Mouse (Mus musculus): Measurements from ENCODE around the gene Apob.
"Not testable (repeated sequence)": the region's sequence is repeated elsewhere in the genome, so short reads cannot be mapped to it uniquely, and the experiment has no call there.

Apob gene

GRCm38 (mm10) chr12:7977466-7978189 lies at the start of gene Apob:
Apob (plus strand) TSS chr12:7977648.
- DNase-seq: peak in 1 of 2 experiments; percentile 14

GRCm38 (mm10) chr12:7932405-7932920 lies 45.0 kb upstream of the Apob start:
- no peak for DNase-seq

DNA sequence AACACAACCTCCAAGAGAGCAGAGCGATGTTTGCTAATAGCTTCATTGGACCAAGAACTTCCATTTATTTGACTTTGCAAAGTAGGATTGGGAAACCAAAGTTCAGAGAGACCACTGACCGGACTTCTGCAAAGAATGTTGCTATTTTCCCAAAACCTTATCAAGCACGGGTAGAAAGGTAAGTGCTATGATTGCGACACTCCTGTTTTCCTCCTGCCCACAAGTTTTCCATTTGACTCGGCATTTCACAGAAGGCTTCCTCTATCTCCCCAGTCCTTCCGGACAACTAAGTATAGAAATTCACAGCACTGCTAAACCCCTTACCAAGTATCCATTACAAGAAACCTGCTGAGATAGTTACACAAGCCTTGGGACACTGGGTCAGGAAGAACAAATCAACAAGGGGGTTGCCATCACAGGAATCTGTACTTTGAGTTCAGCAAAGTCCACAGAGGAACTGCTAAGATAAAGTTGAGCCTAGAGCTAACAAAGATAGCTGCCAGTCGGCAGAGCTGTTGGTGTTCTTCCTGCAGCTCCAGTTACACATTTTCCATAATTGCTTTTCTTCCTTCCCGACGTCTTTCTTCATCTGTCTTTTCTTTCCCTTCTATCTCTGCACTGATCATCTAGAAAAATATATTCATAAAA lies 27.2 kb upstream of the Apob start:
- no peak for DNase-seq

- DNase-seq: no peak
Measured at GRCm38 (mm10) chr12:7958851-7959250, 18.6 kb upstream of the Apob start.

DNA sequence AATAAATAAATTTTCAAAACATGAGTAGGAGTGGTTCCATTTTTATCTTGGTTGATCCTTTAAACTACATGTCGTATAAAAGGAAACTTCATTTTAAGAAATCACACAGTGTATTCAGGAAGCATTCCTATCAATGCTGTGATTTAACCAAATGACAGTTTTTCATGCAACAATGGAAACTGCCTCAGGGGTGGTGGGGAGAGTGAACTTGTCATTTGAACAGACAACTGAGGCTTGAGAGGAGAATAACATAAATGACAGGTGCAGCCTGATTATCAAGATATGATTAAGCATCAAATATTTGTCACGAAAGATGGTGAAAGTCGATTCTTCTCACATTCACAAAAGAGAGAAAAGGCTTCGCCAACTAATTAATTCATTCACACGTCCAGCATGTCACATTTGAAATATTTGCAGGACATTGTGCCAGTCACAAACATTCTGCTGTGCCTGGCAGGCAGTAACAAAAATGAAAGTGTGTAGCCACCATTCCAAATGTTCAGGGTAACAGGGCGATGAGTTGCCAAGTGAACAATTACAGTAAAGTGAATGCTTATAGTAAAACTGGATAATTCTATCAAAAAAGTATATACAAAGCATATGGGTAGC lies 18.0 kb upstream of the Apob start:
- no peak for DNase-seq

- no peak for DNase-seq
Measured at GRCm38 (mm10) chr12:7962314-7962927, 15.0 kb upstream of the Apob start.

DNA sequence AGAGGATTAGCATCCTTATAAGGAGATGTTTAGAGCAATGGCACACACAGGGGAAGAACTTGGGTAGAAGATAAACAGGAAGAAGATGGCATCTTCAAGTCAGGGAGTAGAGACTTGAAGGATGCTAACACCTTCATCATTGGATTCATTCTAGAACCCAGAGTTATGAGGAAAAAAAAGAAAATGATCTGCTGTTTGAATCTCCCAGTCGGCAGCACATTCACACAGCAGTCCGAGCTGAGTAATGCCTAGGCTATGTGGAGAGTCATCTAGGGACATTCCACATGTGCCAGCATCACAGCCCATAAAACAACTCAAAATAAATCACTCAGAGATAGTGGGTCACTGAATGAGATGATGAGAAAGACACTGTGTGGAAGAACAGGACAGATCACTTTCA lies 10.2 kb upstream of the Apob start:
- DNase-seq: no peak

DNA sequence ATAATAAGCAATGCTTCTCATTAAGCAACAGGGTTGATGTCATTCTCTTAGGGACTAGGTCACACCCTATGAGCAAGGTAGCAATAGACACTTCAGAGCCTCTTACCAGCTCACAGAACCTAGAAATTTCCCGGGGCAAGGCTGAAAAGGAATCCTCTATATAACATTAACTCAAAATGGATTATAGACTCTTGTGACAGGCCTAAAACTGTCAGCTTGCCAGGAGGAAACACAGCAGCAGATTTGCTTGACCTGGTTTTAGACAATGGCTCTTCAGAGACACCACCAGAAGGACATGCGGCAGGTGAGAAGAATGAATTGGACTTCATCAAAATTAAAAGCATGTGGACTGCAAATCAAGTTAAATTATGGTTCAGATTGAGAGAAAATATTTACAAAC lies 7.1 kb upstream of the Apob start:
- DNase-seq: no peak

DNA sequence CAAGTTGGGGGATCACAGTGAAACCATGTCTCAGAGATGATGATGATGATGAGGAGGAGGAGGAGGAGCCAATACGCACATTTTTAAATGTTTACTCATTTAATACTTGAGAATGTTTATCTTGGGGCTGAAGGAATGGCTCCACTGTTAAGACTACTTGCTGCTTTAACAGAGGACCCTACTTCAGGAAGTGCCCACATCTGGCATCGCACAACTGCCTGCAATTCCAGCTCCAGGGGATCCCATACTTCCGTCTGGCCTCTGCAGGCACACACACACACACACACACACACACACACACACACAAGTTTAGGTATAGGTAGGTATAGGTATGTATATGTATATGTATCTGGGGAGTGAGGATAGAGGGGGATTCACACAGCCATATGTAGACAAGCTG lies 6.6 kb upstream of the Apob start:
- DNase-seq: no peak

DNA sequence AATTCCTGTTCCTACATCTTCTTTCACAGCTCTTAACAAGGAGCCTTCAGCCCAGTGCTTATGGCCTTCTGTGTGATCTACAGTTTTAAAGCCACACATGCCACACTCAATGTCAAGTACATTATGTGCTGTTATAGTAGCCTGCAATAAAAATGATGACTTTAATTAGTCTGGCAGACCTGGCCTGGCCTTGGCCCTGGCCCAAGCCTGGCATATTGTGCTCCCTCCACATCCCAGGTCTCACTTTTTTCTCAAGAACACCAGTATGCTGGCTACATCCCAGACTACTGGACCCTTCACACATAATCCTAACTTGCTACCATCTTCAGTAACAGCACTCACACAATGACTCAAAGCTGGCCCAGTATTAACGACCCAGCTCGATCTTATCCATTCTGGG lies 5.7 kb upstream of the Apob start:
- peak; percentile 19 to 21 for DNase-seq

- DNase-seq: no peak
Measured at GRCm38 (mm10) chr12:7973773-7974322, 3.6 kb upstream of the Apob start.

GRCm38 (mm10) chr12:7978190-7978884 lies 889 bp downstream of the Apob start:
- DNase-seq: peak; percentile 68 to 80

DNA sequence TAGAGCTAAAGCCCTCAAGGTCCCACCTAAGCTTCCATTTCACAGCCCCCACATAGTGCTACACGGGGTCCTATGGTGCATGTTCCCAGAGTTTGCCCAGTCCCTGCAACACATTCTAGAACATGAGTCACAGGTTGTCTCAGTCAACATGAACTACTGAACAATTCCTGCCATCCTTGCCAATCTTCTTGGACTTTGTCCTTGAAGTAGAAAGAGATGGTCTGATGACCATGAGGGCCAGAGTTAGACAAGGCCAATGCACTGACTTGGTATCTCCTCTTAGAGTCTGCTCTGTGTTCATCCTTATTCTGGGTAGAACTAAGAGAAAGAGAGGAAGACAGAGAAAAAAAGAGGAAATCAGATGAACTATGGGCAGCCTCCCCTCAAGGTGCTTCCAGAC lies 7.0 kb downstream of the Apob start:
- no peak for DNase-seq

DNA sequence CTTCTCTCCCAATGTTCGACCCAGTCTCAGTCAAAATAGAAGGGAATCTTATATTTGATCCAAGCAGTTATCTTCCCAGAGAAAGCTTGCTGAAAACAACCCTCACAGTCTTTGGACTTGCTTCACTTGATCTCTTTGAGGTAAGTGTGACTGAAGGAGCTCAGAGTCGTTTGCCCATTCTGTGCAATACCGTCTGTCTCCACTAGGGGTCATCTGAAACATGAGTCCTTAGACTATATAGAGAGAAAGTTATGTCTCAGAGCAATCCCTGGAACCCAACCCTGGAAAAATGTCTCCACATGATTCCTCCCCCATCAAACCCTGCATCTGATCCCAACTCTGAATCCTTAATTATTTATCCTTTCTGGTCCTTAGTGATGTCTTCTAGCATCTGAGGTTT lies 13.4 kb downstream of the Apob start:
- DNase-seq: peak; percentile 22 to 74

DNA sequence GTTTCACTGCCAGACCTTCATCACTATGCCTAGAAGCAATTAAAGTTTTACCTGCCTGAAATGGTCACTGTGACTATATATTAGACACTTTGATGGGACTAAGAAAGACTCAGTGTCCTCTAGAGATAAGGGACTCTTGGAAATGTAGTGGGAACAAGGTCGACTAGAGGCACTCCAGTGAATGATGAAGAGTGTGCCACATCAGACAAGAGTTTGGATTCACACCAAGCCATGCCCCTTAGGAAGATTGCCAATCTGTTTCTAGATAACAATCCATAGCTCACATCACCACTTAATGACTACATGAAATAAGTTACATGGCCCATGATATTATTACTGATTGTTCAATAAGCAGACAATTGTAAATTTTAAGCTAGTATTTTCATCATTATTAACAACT lies 14.1 kb downstream of the Apob start:
- no peak for DNase-seq

DNA sequence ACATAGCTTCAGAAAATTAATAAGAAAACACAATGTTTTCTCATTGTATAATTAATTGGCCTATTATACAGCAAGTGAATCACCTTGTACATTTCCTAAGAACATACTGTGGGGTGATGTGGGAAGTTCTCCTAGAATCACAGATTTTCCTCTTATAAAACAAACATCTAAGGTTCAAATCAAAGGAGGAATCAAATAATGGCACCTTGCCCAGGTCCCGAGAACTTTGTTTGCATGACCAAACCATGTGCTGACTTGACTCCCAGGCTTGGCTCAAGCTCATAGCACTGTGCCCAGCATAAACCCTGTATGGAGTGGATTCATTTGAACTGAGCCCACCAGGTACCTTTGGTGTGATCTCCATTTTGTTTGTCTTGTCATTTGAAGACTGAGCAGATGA lies 43.5 kb downstream of the Apob start:
- DNase-seq: no peak

DNA sequence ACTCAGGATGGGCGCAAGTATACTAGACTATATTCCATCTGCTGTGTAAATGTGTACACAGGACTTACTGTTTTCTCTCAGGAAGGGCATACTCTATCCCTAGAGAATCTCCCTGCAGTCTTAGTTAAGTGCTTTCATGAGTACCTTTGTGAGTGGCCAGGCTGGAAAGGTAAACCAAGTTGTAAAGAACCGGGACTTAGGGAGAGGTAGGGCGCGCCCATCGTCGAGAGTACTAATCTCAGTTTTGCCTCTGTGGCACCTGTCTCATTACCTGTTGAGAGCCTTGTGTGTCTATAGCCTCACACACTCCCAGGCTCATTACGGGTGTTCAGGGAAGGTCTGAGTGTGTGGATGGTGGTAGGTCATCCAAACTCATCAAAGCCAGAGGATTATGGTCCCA lies 52.1 kb downstream of the Apob start:
- DNase-seq: no peak

- no peak for DNase-seq
Measured at GRCm38 (mm10) chr12:8030057-8030456, 52.6 kb downstream of the Apob start.

DNA sequence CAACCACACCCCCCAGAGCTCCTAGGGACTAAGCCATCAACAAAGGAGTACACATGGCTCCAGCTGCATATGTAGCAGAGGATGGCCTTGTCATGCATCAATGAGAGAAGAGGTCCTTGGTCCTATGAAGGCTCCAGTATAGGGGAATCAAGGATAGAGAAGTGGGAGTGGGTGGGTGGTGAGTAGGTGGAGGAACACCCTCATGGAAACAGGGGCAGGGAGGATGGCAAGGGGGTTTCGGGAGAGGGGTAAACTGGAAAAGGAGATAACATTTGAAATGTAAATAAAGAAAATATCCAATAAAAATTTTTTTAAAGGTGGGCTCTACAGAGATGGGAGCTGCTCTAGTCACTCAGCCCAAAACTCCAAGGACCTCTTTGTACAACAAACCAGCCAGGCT lies 53.7 kb downstream of the Apob start:
- not testable (repeated sequence) for DNase-seq

DNA sequence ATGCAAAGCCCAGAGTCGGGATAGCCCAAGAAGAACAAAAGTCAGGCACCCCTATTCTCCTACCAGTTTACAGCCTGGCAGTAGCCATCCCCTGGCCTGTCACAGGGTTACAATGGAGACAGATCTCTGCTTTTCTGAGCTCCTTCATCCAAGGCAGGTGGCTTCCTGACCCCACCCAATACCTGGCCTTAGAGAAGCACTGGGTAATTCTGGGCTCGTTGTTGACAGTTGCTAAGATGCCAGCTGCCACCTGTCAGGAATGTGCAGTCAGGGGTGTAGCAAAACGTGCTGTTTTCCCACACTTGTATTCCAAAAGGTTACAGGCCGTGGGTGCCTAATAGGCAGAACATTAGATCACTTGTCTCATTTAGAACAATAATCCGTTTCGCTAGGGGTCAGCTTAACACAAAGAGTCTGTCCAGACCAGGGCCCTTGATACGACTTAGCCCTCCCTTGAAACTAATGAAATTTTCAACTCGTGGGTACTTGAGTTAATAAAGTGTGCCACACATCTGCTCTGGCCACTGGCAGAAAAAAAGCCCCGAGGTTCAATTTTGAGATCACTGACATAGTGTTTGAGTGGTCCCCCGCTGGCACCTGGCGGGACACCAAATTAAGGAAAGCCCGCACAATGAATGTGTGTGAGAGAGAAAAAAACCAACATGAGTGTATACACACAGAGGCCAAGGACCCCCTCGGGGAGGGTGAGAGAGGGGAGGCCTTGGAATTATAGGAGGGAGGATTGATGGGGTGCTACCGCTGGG lies 54.3 kb downstream of the Apob start:
- peak in 1 of 2 experiments; percentile 6 for DNase-seq

GRCm38 (mm10) chr12:8032359-8032755 lies 54.9 kb downstream of the Apob start:
- DNase-seq: no peak

All from cerebellum, postnatal 25 days (tissue).